Mouse (Mus musculus): ENCODE results near the gene 1700061G19Rik. TPM values are rescaled to one million over a fixed set of nuclear protein-coding genes. Genes with fewer than 3 reads are reported as not detected.
A peak's percentile ranks its signal among the peaks of the same experiment; 100 is the strongest.

1700061G19Rik gene
- total RNA-seq (2021): not detected
- long read RNA-seq, experiment 1, partial matches to known transcripts: 0 of 4 reads
- long read RNA-seq, experiment 1, other reads (novel, unspliced or antisense): 4 of 4 reads
- long read RNA-seq, experiment 2: 0 reads

- no peak for DNase-seq
These were observed at the start of gene 1700061G19Rik for GRCm38 (mm10) chr17:56874936-56875651. Gene 1700061G19Rik (plus strand): TSS chr17:56875477.

- no peak for DNase-seq
These were observed 48.6 kb upstream of the 1700061G19Rik start for GRCm38 (mm10) chr17:56826718-56827117.

- DNase-seq: no peak
These were observed 46.1 kb upstream of the 1700061G19Rik start for GRCm38 (mm10) chr17:56829171-56829570.

GRCm38 (mm10) chr17:56829795-56830194 lies 45.5 kb upstream of the 1700061G19Rik start:
- DNase-seq: peak; percentile 20

- no peak for DNase-seq
These were observed 44.7 kb upstream of the 1700061G19Rik start, which contains the start of gene Rfx2 for GRCm38 (mm10) chr17:56830411-56831110. Gene Rfx2 (minus strand): TSS chr17:56831013.

GRCm38 (mm10) chr17:56831111-56831816 lies 44.0 kb upstream of the 1700061G19Rik start:
- DNase-seq: peak; percentile 99

- no peak for DNase-seq
These were observed 42.4 kb upstream of the 1700061G19Rik start for GRCm38 (mm10) chr17:56832918-56833317.

GRCm38 (mm10) chr17:56833381-56833780 lies 41.9 kb upstream of the 1700061G19Rik start:
- DNase-seq: no peak

GRCm38 (mm10) chr17:56836336-56836735 lies 38.9 kb upstream of the 1700061G19Rik start:
- no peak for DNase-seq

- no peak for DNase-seq
These were observed 34.8 kb upstream of the 1700061G19Rik start for GRCm38 (mm10) chr17:56840524-56840923.

- DNase-seq: no peak
These were observed 33.1 kb upstream of the 1700061G19Rik start for GRCm38 (mm10) chr17:56842173-56842572.

GRCm38 (mm10) chr17:56843678-56844077 lies 31.6 kb upstream of the 1700061G19Rik start:
- DNase-seq: no peak

- no peak for DNase-seq
These were observed 26.5 kb upstream of the 1700061G19Rik start for GRCm38 (mm10) chr17:56848785-56849184.

GRCm38 (mm10) chr17:56849710-56850109 lies 25.6 kb upstream of the 1700061G19Rik start:
- DNase-seq: no peak

GRCm38 (mm10) chr17:56851167-56851566 lies 24.1 kb upstream of the 1700061G19Rik start:
- no peak for DNase-seq

- no peak for DNase-seq
These were observed 19.9 kb upstream of the 1700061G19Rik start for GRCm38 (mm10) chr17:56855421-56855820.

GRCm38 (mm10) chr17:56858216-56858615 lies 17.1 kb upstream of the 1700061G19Rik start:
- peak; percentile 39 for DNase-seq

GRCm38 (mm10) chr17:56858922-56859321 lies 16.4 kb upstream of the 1700061G19Rik start:
- DNase-seq: no peak

- no peak for DNase-seq
These were observed 14.1 kb upstream of the 1700061G19Rik start for GRCm38 (mm10) chr17:56861197-56861596.

- no peak for DNase-seq
These were observed 9.2 kb upstream of the 1700061G19Rik start for GRCm38 (mm10) chr17:56866071-56866470.

- no peak for DNase-seq
These were observed 5.7 kb upstream of the 1700061G19Rik start for GRCm38 (mm10) chr17:56869481-56869977.

- DNase-seq: no peak
These were observed 4.9 kb upstream of the 1700061G19Rik start for GRCm38 (mm10) chr17:56870287-56870953.
